Mouse (Mus musculus): ENCODE measurements around the gene Pum2.

Gene Pum2

GRCm38 (mm10) chr12:8764221-8764930 is 90.4 kb downstream of the Pum2 start:
- DNase-seq = no peak

GRCm38 (mm10) chr12:8770946-8771843 is 97.3 kb downstream of the Pum2 start, which contains the start of gene Sdc1:
Gene Sdc1, plus strand, starts transcription at chr12:8771323.
- peak; percentile 86 for DNase-seq

- peak; percentile 40 for DNase-seq
These were observed 98.0 kb downstream of the Pum2 start for GRCm38 (mm10) chr12:8771844-8772380.

- DNase-seq = peak; percentile 61
These were observed 98.7 kb downstream of the Pum2 start for GRCm38 (mm10) chr12:8772451-8773143.

GRCm38 (mm10) chr12:8773336-8773735 is 99.4 kb downstream of the Pum2 start:
- no peak for DNase-seq

- no peak for DNase-seq
These were observed 100.2 kb downstream of the Pum2 start for GRCm38 (mm10) chr12:8774183-8774582.

- DNase-seq = no peak
These were observed 102.3 kb downstream of the Pum2 start for GRCm38 (mm10) chr12:8776206-8776605.

GRCm38 (mm10) chr12:8776741-8777140 is 102.8 kb downstream of the Pum2 start:
- no peak for DNase-seq

GRCm38 (mm10) chr12:8778106-8778505 is 104.2 kb downstream of the Pum2 start:
- no peak for DNase-seq

GRCm38 (mm10) chr12:8779851-8780250 is 105.9 kb downstream of the Pum2 start:
- no peak for DNase-seq

GRCm38 (mm10) chr12:8781121-8781520 is 107.2 kb downstream of the Pum2 start:
- DNase-seq = no peak

GRCm38 (mm10) chr12:8781681-8782378 is 107.9 kb downstream of the Pum2 start:
- DNase-seq = peak; percentile 68

GRCm38 (mm10) chr12:8782565-8782964 is 108.6 kb downstream of the Pum2 start:
- no peak for DNase-seq

- DNase-seq = no peak
These were observed 110.3 kb downstream of the Pum2 start for GRCm38 (mm10) chr12:8784189-8784588.

GRCm38 (mm10) chr12:8786476-8786875 is 112.5 kb downstream of the Pum2 start:
- no peak for DNase-seq

- no peak for DNase-seq
These were observed 113.2 kb downstream of the Pum2 start for GRCm38 (mm10) chr12:8786984-8787730.

GRCm38 (mm10) chr12:8788469-8788868 is 114.5 kb downstream of the Pum2 start:
- DNase-seq = no peak

- no peak for DNase-seq
These were observed 116.7 kb downstream of the Pum2 start for GRCm38 (mm10) chr12:8790615-8791014.

GRCm38 (mm10) chr12:8793410-8794051 is 119.6 kb downstream of the Pum2 start:
- no peak for DNase-seq

GRCm38 (mm10) chr12:8797936-8798335 is 124.0 kb downstream of the Pum2 start:
- no peak for DNase-seq

GRCm38 (mm10) chr12:8798486-8799020 is 124.6 kb downstream of the Pum2 start:
- DNase-seq = peak; percentile 32

Measured in kidney, postnatal 14 days (tissue).